Mouse (Mus musculus) liver, postnatal 0 days (tissue): Measurements from ENCODE around the gene Psen2.

Experiments
- CTCF ChIP-seq: sonication (generic); IDR thresholded peaks from 2 replicates; pipeline ENCODE4 v1.5.1; 2016; ENCODE audit warnings: antibody characterized with exemption, low read depth
- EP300 ChIP-seq: IDR thresholded peaks from 2 replicates; pipeline ENCODE4 v1.6.1; 2016; ENCODE audit warnings: antibody characterized with exemption, low read depth, mild to moderate bottlenecking

GRCm38 (mm10) chr1:180186371-180186770 lies 76.9 kb downstream of the Psen2 start:
- TF ChIP-seq CTCF (no peak), EP300 (no peak)
